Mouse (Mus musculus): ENCODE results near the gene Cdc42ep1.

DNA sequence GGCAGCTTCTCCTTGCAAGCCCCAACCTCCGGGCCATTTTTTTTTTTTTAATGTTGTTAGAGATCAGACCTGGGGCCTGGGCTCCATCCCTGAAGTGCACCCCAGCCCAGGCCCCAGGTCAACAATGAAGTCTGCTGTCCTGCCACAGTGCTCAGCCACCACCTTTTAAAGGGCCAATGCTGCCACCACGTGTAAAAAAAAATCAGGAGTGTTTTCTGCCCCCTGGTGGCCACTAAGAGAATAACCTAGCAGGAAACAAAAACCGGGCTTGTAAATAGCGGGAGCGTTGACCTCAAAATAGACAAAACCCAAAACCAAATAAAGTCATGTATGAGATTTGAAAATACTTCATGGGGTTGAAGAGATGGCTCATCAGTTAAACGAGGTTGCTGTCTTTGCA is 27.4 kb downstream of the Cdc42ep1 start:
- TF ChIP-seq CTCF (IDR thresholded peaks at IDR 0.05; ENCODE audit: extremely low read depth, insufficient read depth, insufficient read length, insufficient replicate concordance) (peak; percentile 36; the same call in 1 of the 2 replicates), POLR2A (IDR thresholded peaks at IDR 0.05; ENCODE audit: low read depth, low read length) (no peak)
